Mouse (Mus musculus) midbrain, embryonic 16.5 days (tissue): ENCODE results near the gene Ccdc174. TPM values are rescaled to one million over a fixed set of nuclear protein-coding genes. Genes with fewer than 3 reads are reported as not detected.

Experiments
- ATAC-seq: fragments of 200-750 bp; cut with Nextera tagmentation; 2 replicates; pipeline ENCODE4 v1.8.0; 2017; ENCODE audit warnings: moderate TSS enrichment
- H3K27ac ChIP-seq: fragments of 300-500 bp; sonication (generic); 2 replicates; pipeline ENCODE4 v1.5.1; 2014; ENCODE audit warnings: mild to moderate bottlenecking, low read length, mixed read lengths
- H3K27me3 ChIP-seq: fragments of 300-500 bp; sonication (generic); 2 replicates; pipeline ENCODE4 v1.6.1; 2014; ENCODE audit warnings: low read depth, low read length, mixed read lengths; ENCODE audit not compliant: control insufficient read depth, insufficient read depth
- H3K36me3 ChIP-seq: fragments of 300-500 bp; sonication (generic); 2 replicates; pipeline ENCODE4 v1.6.1; 2014; ENCODE audit warnings: mild to moderate bottlenecking, low read length, moderate library complexity, mixed read lengths; ENCODE audit not compliant: control insufficient read depth, insufficient read depth
- H3K4me1 ChIP-seq: fragments of 300-500 bp; sonication (generic); 2 replicates; pipeline ENCODE4 v1.6.1; 2014; ENCODE audit warnings: mild to moderate bottlenecking, low read length, mixed read lengths; ENCODE audit not compliant: control insufficient read depth, insufficient read depth
- H3K4me2 ChIP-seq: fragments of 300-500 bp; sonication (generic); 2 replicates; pipeline ENCODE4 v1.6.1; 2014; ENCODE audit warnings: mild to moderate bottlenecking, low read length, mixed read lengths
- H3K4me3 ChIP-seq: fragments of 300-500 bp; sonication (generic); 2 replicates; pipeline ENCODE4 v1.5.1; 2014; ENCODE audit warnings: low read depth, mild to moderate bottlenecking, low read length, moderate library complexity, mixed read lengths
- H3K9ac ChIP-seq: fragments of 300-500 bp; sonication (generic); 2 replicates; pipeline ENCODE4 v1.6.1; 2014; ENCODE audit warnings: low read depth, low read length, mixed read lengths
- H3K9me3 ChIP-seq: fragments of 300-500 bp; sonication (generic); replicated peaks from 2 replicates; pipeline ENCODE4 v1.6.1; 2014; ENCODE audit warnings: mild to moderate bottlenecking, low read length, mixed read lengths; ENCODE audit not compliant: control insufficient read depth, poor library complexity, severe bottlenecking
- WGBS: fragments of 180-500 bp; shearing (Covaris S2); extraction: QIAGEN DNeasy Blood & Tissue Kit; methylation state at CpG from one replicate; pipeline ENCODE4 v1.1.7; 2014; 5-methylcytosine and 5-hydroxymethylcytosine counted together
- polyA plus RNA-seq: library from polyadenylated mRNA; unstranded; fragments of >200 nt; fragmentation: Nextera tagmentation; extraction: Ambion mirVana; gene quantifications from 2 replicates; pipeline ENCODE4 v1.2.1, GENCODE M21; 2015

Ccdc174 gene
- 36.2 and 45.2 TPM in 2 replicates for polyA plus RNA-seq

DNA sequence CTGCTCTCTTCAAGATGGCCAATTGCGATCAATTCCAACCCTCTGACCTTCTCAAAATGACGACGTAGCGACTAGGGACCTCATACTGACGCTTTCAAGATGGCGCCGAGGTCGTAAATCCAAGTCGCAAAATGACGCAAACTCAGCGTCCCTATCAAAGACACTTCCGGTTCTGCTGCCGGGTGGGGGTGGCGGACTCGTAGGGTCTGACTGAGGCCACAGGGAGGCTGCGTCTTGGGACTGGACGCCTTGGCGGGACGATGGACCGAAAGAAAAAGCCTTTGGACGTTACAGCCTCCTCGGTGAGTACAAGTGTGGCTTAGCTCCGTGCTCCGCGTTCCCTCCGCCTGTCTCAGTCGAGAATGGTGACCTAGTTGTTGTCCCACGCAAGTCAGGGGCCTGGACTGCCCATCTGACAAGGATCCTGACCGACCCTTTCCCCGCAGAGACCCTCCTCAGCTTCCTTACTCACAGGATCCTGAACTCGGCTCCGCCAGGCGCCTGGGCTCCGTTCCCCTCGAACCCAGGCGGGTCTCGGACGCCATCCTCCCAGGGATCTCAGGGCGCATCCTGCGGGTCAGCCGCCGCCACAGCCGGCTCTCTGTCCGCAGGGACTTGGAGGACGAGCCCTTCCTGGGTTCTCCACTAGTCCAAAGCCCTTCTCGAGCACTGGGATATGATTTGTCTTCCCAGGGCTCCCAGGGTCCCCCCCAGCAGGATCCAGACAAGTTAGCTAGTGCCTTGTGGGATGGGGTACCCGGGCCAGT lies at the start of gene Ccdc174:
Gene Ccdc174, plus strand, starts transcription at position 169 of the 767 bp plus-strand sequence.
- peaks cover 15% of the 10 kb centered on the region for H3K4me1 ChIP-seq
- no peaks in the 10 kb centered on the region for H3K9me3 ChIP-seq
- peak within 1 kb of the TSS; percentile 93 for H3K9ac ChIP-seq
- H3K27me3 ChIP-seq, result no peaks in the 10 kb centered on the region; the same call in none of the 2 replicates
- ATAC-seq, result peak; percentile 95
- peaks cover 11% of the 10 kb centered on the region; the same call in 1 of the 2 replicates for H3K36me3 ChIP-seq
- H3K4me2 ChIP-seq, result peak within 1 kb of the TSS; percentile 76
- WGBS, result under 1% methylated on average over 47 of the region's 47 CpGs
- peak within 1 kb of the TSS; percentile 86 for H3K27ac ChIP-seq
- H3K4me3 ChIP-seq, result peak within 1 kb of the TSS; percentile 100

DNA sequence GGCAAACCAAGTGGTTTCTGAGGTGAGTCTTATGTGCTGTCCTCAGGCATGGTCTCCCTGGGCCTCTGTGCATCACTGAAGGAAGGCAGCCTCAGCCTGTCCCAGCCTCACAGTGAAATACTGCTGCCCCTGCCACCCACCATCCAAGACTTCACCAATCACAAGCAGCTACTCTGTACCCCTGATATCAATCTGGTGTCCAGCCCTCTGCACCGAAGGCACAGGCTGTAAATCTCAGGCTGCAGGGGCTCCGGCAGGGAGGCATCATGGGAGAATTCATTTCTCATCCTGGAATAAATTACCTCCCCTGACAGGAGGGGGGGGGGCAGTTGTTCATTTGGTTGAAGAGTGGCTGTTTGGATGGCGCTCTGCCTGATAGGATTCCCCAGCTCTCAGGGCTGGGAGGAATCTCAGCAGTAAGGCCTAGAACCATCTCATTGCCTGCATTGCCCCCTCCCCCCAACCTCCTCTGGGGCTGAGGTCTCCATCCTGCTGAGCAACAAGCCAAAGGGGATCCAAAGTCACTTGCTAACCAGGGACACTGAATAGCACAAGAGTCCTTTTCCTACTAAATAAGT lies 44.9 kb upstream of the Ccdc174 start:
- peaks cover 3% of the 10 kb centered on the region for H3K4me1 ChIP-seq
- no peak overlapping the region for H3K4me3 ChIP-seq
- no peaks in the 10 kb centered on the region for H3K36me3 ChIP-seq
- ATAC-seq, result no peak
- H3K4me2 ChIP-seq, result no peak overlapping the region
- no peaks in the 10 kb centered on the region for H3K27me3 ChIP-seq
- H3K9me3 ChIP-seq, result no peaks in the 10 kb centered on the region
- no peak overlapping the region for H3K9ac ChIP-seq
- no peak overlapping the region for H3K27ac ChIP-seq
- WGBS, result 42% methylated on average over 3 of the region's 3 CpGs

DNA sequence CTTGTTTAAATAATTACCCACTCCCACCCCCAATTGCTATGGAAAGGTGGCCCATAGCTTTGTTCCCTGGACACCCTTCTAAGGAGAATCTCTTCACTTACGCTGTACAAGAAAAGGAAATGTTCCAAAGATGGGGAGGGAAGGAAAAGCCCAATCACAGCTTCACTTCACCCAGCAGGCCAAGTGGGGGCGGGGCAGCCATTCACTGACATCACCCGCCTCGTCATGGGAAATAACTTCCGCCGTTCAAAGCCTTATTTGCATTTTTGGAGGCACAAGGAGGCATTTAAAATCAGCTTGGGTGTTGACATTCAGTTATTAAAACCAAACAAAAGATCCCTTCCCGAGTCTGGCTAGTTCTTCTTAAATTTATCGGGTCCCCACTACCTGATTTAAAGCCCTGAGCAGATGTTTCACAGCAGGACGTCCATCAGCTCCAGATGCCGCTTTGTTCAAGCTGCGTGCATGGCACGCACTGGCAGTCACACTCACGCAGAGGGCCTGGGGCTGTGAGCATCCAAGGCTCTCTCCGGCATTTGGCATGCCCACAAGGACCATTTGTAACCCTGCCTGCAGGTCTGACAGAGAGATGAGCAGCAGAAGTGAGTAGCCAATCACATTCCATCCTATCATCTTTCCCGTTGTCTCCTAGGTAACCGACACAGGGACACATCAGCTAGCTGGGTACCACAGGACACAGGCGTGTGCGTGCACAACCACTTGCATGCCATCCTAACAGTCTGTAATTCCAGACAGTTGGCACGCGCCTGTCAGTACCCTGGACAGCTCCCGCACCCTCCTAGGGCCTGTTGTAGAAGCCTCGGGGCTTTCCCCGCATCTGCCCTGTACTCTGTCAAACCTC lies 38.6 kb upstream of the Ccdc174 start:
- peak overlapping the region; percentile 40 for H3K4me3 ChIP-seq
- H3K4me1 ChIP-seq, result peaks cover 30% of the 10 kb centered on the region
- peak overlapping the region; percentile 65 for H3K9ac ChIP-seq
- no peaks in the 10 kb centered on the region for H3K36me3 ChIP-seq
- H3K27ac ChIP-seq, result peak overlapping the region; percentile 94
- ATAC-seq, result peak; percentile 93
- H3K9me3 ChIP-seq, result no peaks in the 10 kb centered on the region
- WGBS, result 1% methylated on average over 23 of the region's 23 CpGs
- H3K4me2 ChIP-seq, result peak overlapping the region; percentile 65
- peaks cover 5% of the 10 kb centered on the region; the same call in 1 of the 2 replicates for H3K27me3 ChIP-seq

DNA sequence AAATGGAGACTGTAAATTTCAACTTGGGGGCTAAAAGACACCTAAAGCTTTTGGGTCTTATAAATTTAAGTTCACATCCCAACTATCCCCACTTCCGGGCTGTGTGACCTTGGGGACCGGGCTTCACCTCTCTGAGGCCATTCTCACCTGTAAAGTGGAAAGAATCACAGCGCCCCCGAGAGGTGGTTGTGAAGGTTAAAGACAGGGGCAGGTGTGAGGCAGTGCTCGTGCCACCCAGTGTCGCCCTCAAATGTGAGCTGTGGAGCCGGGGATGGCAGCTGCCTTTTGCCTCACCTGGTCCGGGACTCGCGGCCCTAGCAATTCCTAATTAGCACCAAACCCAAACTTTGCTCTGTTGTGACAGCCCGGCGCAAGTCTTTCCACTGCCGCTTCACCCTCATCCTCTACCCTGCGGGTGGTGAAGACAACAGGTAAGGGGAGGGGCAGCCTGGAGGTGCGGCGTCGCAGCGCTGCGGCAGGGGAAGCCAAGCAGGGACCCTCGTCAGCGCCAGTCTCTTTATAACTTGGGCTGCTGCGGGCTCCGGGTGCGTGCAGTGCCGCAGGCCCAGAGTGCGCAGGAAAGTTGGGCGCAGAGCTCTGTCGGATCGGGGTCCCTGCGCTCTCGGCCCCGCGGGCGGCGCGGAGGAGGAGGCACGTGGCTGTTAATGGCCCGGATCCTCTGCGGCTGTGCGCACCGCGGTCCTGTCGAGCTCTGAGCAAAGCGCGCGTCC lies 34.8 kb upstream of the Ccdc174 start:
- peak overlapping the region; percentile 35; the same call in 1 of the 2 replicates for H3K27ac ChIP-seq
- peak overlapping the region; percentile 73 for H3K4me3 ChIP-seq
- no peaks in the 10 kb centered on the region for H3K36me3 ChIP-seq
- H3K9ac ChIP-seq, result peak overlapping the region; percentile 73
- H3K4me1 ChIP-seq, result peaks cover 26% of the 10 kb centered on the region
- peak overlapping the region; percentile 79 for H3K4me2 ChIP-seq
- 3% methylated on average over 45 of the region's 46 CpGs for WGBS
- no peak for ATAC-seq
- H3K9me3 ChIP-seq, result no peaks in the 10 kb centered on the region
- peaks cover 5% of the 10 kb centered on the region; the same call in 1 of the 2 replicates for H3K27me3 ChIP-seq

DNA sequence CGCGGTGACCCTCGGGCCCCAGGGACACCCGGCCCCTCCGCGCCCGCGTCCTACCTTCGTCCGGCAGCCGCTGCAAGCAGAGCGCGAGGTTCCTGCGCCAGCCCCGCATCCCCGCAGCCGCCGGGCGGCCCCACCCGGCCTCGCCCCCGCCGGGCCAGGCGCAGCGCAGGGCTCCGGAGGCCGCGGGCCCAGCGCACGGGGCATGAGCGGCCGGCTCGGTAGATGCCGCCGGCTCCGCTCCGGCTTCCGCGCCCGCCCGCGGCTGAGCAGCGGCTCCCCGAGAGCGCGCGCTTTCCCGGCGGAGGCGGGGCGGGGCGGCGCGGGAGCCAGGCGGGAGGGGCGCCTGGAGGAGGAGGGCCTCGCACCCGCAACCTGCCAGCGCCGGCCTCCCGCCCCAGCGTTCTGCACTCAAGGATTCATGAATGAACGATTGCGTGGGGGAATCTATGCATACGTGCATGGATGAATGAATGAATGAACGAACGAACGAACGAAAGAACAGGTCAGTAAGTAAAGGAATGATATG lies 34.2 kb upstream of the Ccdc174 start:
- Histone ChIP-seq H3K4me3 (peak overlapping the region; percentile 73), H3K4me2 (peak overlapping the region; percentile 79), H3K27ac (peak overlapping the region; percentile 35; the same call in 1 of the 2 replicates), H3K27me3 (peaks cover 5% of the 10 kb centered on the region; the same call in 1 of the 2 replicates), H3K4me1 (peaks cover 20% of the 10 kb centered on the region), H3K36me3 (no peaks in the 10 kb centered on the region), H3K9me3 (no peaks in the 10 kb centered on the region), H3K9ac (peak overlapping the region; percentile 73)
- peak; percentile 13; the same call in 1 of the 2 replicates for ATAC-seq
- 3% methylated on average over 60 of the region's 69 CpGs for WGBS

DNA sequence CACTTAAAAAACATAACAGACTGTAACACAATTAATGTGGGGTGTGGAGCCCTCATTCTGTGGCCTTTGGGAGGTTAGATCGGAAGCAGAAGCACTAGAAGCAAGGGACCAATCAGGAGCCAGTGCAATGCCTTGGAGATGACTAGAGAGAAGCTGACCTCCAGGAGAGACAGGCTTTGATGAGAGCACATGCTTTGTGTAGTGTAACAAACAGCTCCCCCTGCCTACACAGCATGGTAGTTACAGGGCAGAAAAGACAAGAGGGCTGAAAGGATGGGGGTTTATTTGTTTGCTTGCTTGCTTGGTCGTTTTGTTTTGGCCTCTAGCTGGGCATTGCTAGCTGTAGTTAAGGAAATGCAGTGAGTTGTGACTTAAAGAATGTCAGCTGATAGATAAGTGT lies 25.3 kb upstream of the Ccdc174 start:
- Histone ChIP-seq H3K4me2 (no peak overlapping the region), H3K4me1 (no peaks in the 10 kb centered on the region), H3K27me3 (no peaks in the 10 kb centered on the region), H3K36me3 (no peaks in the 10 kb centered on the region), H3K9ac (no peak overlapping the region), H3K27ac (no peak overlapping the region), H3K9me3 (no peaks in the 10 kb centered on the region), H3K4me3 (no peak overlapping the region)
- 16% methylated on average over 2 of the region's 2 CpGs for WGBS
- peak; percentile 67; the same call in 1 of the 2 replicates for ATAC-seq

DNA sequence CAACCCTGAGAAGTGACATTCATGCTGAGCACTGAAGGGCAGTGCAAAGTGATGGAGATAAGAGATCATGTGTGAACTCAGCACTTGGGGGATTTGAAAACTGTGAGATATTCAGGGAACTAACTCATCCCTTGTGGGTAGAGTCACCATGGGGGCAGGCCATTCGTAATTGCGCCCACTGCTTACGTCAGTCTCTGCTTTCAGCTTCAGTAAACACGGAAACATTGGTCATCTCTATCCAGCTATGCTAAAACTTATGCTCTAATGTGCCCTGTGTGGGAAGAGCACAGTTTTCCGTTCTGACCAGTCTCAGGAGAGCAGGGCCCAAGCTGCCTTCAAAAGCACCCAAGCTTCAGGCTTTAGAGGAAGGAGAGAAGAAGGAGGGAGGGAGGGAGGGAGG lies 19.5 kb upstream of the Ccdc174 start:
- 80% methylated on average over 5 of the region's 5 CpGs for WGBS
- Histone ChIP-seq H3K4me3 (no peak overlapping the region), H3K9ac (no peak overlapping the region), H3K36me3 (no peaks in the 10 kb centered on the region), H3K9me3 (no peaks in the 10 kb centered on the region), H3K4me1 (no peaks in the 10 kb centered on the region), H3K27me3 (no peaks in the 10 kb centered on the region), H3K27ac (no peak overlapping the region), H3K4me2 (no peak overlapping the region)
- no peak for ATAC-seq

DNA sequence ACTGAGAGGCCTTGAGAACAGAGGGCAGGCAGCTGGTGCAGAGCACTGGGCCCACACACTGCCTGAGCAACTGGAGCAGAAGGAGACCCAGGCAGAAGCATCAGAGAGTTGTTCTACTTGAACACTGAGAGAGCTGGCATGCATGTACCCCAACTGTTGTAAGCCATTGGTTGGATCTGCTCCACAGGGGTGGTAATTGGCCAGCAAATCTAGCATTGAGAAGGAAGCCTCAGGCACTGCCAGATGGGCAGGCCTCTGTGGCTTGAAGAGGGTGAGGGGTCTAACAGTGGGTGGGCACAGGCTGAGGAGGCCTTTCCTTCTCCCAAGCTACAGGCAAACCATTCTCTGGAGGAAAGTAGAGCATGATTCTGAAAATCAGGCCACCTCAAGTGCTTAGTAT lies 15.0 kb upstream of the Ccdc174 start:
- H3K4me2 ChIP-seq, result no peak overlapping the region
- H3K27me3 ChIP-seq, result no peaks in the 10 kb centered on the region
- H3K4me1 ChIP-seq, result no peaks in the 10 kb centered on the region
- H3K36me3 ChIP-seq, result no peaks in the 10 kb centered on the region
- H3K9ac ChIP-seq, result no peak overlapping the region
- ATAC-seq, result no peak
- H3K4me3 ChIP-seq, result no peak overlapping the region
- H3K9me3 ChIP-seq, result no peaks in the 10 kb centered on the region
- no peak overlapping the region for H3K27ac ChIP-seq
